Mouse (Mus musculus) liver, adult 2 months (tissue): Measurements from ENCODE around the gene Zdhhc22. TPM values are rescaled to one million over a fixed set of nuclear protein-coding genes. Genes with fewer than 3 reads are reported as not detected.

ENCODE experiments used
- DNase-seq: peaks from one replicate; pipeline ENCODE4 v3.0.0-alpha.2; 2011; ENCODE audit warnings: low read depth, low spot score; ENCODE audit errors: extremely low read depth
- H3K27ac ChIP-seq: fragments of 200-500 bp; replicated peaks from 2 replicates; pipeline ENCODE4 v1.5.1; 2012; ENCODE audit warnings: low read depth, mild to moderate bottlenecking, control low read depth, inconsistent platforms, low read length; ENCODE audit not compliant: insufficient read depth
- H3K27me3 ChIP-seq: fragments of 200-500 bp; 2 replicates; pipeline ENCODE4 v1.6.1; 2012; ENCODE audit warnings: mild to moderate bottlenecking, moderate library complexity, low read length, inconsistent platforms; ENCODE audit not compliant: control insufficient read depth, insufficient read depth
- H3K36me3 ChIP-seq: fragments of 200-500 bp; 2 replicates; pipeline ENCODE4 v1.6.1; 2012; ENCODE audit warnings: low read length, inconsistent platforms; ENCODE audit not compliant: control insufficient read depth, insufficient read depth
- H3K4me1 ChIP-seq: fragments of 200-500 bp; 2 replicates; pipeline ENCODE4 v1.6.1; 2011; ENCODE audit warnings: low read length; ENCODE audit not compliant: control insufficient read depth, insufficient read depth
- H3K4me3 ChIP-seq: fragments of 200-500 bp; 2 replicates; pipeline ENCODE4 v1.5.1; 2011; ENCODE audit warnings: low read depth, mild to moderate bottlenecking, control low read depth, low read length, moderate library complexity; ENCODE audit not compliant: insufficient read depth
- H3K79me2 ChIP-seq: fragments of 200-500 bp; 2 replicates; pipeline ENCODE4 v1.6.1; 2012; ENCODE audit warnings: inconsistent platforms, mild to moderate bottlenecking, low read length, moderate library complexity; ENCODE audit not compliant: control insufficient read depth, insufficient read depth
- H3K9ac ChIP-seq: fragments of 200-500 bp; 2 replicates; pipeline ENCODE4 v1.6.1; 2012; ENCODE audit warnings: low read depth, mild to moderate bottlenecking, control low read depth, inconsistent platforms, low read length
- CTCF ChIP-seq: fragments of 200-500 bp; IDR thresholded peaks from 2 replicates; pipeline ENCODE4 v1.5.1; 2011; ENCODE audit warnings: low read depth, low read length, control low read depth
- POLR2A ChIP-seq: fragments of 200-500 bp; IDR thresholded peaks from 2 replicates; pipeline ENCODE4 v1.6.1; 2011; ENCODE audit warnings: low read length, control low read depth; ENCODE audit not compliant: insufficient read depth; ENCODE audit errors: extremely low read depth
- WGBS: fragments of 180-500 bp; shearing (Covaris S2); methylation state at CpG from one replicate; pipeline ENCODE4 v1.1.7; 2018; 5-methylcytosine and 5-hydroxymethylcytosine counted together
- polyA plus RNA-seq: library from polyadenylated mRNA; depleted of rRNA; stranded (reverse); fragments of >200 nt; gene quantifications from 2 replicates; pipeline ENCODE4 v1.2.3, GENCODE M21; 2012
- total RNA-seq: library from RNA; depleted of rRNA; stranded (reverse); fragments of >200 nt; gene quantifications from 2 replicates; pipeline ENCODE4 v1.2.3, GENCODE M21; 2014

The Zdhhc22 gene
- total and polyA plus RNA-seq, 2 experiments = not detected

- H3K36me3 ChIP-seq = peaks cover 31% of the 10 kb centered on the region
- WGBS = 92% methylated on average over 4 of the region's 4 CpGs
- TF ChIP-seq POLR2A (no peak), CTCF (no peak)
Measured at GRCm38 (mm10) chr12:86965237-86965799, 24.9 kb downstream of the Zdhhc22 start.

GRCm38 (mm10) chr12:86964278-86965057 lies 25.8 kb downstream of the Zdhhc22 start:
- no peak overlapping the region for H3K27ac ChIP-seq
- WGBS = 82% methylated on average over 16 of the region's 16 CpGs
- no peak for DNase-seq
- H3K79me2 ChIP-seq = no peaks in the 10 kb centered on the region
- H3K36me3 ChIP-seq = peaks cover 38% of the 10 kb centered on the region
- TF ChIP-seq CTCF (no peak), POLR2A (no peak)
- no peak overlapping the region for H3K4me3 ChIP-seq
- no peak overlapping the region for H3K9ac ChIP-seq
- H3K27me3 ChIP-seq = no peaks in the 10 kb centered on the region
- no peaks in the 10 kb centered on the region for H3K4me1 ChIP-seq

More at GRCm38 (mm10) chr12:86965237-86965799, 24.9 kb downstream of the Zdhhc22 start:
- H3K4me3 ChIP-seq = no peak overlapping the region
- no peak for DNase-seq
- no peaks in the 10 kb centered on the region for H3K27me3 ChIP-seq
- H3K4me1 ChIP-seq = no peaks in the 10 kb centered on the region
- no peaks in the 10 kb centered on the region for H3K79me2 ChIP-seq
- H3K9ac ChIP-seq = no peak overlapping the region
- no peak overlapping the region for H3K27ac ChIP-seq

GRCm38 (mm10) chr12:86961589-86962344 lies 28.5 kb downstream of the Zdhhc22 start:
- no peaks in the 10 kb centered on the region for H3K79me2 ChIP-seq
- 93% methylated on average over 11 of the region's 11 CpGs for WGBS
- no peak overlapping the region for H3K4me3 ChIP-seq
- no peak overlapping the region for H3K9ac ChIP-seq
- H3K27me3 ChIP-seq = no peaks in the 10 kb centered on the region
- H3K36me3 ChIP-seq = peaks cover 49% of the 10 kb centered on the region
- DNase-seq = no peak
- no peak overlapping the region for H3K27ac ChIP-seq
- TF ChIP-seq POLR2A = no peak
- no peak for TF ChIP-seq CTCF
- H3K4me1 ChIP-seq = no peaks in the 10 kb centered on the region

GRCm38 (mm10) chr12:86960791-86961335 lies 29.4 kb downstream of the Zdhhc22 start:
- H3K27ac ChIP-seq = no peak overlapping the region
- TF ChIP-seq CTCF (no peak), POLR2A (no peak)
- H3K79me2 ChIP-seq = no peaks in the 10 kb centered on the region
- no peak overlapping the region for H3K4me3 ChIP-seq
- no peaks in the 10 kb centered on the region for H3K27me3 ChIP-seq
- no peak for DNase-seq
- no peaks in the 10 kb centered on the region for H3K4me1 ChIP-seq
- H3K9ac ChIP-seq = no peak overlapping the region
- H3K36me3 ChIP-seq = peaks cover 56% of the 10 kb centered on the region
- WGBS = 94% methylated on average over 3 of the region's 3 CpGs

GRCm38 (mm10) chr12:86960138-86960537 lies 30.1 kb downstream of the Zdhhc22 start:
- Histone ChIP-seq H3K9ac (no peak overlapping the region), H3K4me3 (no peak overlapping the region)
- TF ChIP-seq POLR2A (no peak), CTCF (no peak)

More at GRCm38 (mm10) chr12:86960138-86960537, 30.1 kb downstream of the Zdhhc22 start:
- peaks cover 61% of the 10 kb centered on the region for H3K36me3 ChIP-seq
- DNase-seq = no peak
- H3K79me2 ChIP-seq = no peaks in the 10 kb centered on the region
- no peaks in the 10 kb centered on the region for H3K27me3 ChIP-seq
- whole genome bisulfite sequencing = 93% methylated on average over 15 of the region's 15 CpGs
- no peaks in the 10 kb centered on the region for H3K4me1 ChIP-seq
- no peak overlapping the region for H3K27ac ChIP-seq
